ENCODE assay signal across 8 mouse cellular contexts in genomic region chr15:10872322-10872967, GRCm38 (mm10).
DNase-seq lines count a peak whose midpoint lies in the region; ATAC-seq and TF ChIP-seq lines count a peak whose summit lies in the region.

No protein-coding gene starts in this region.

- dilution Hi-C loops in CH12.LX (cut with MboI; ENCODE audit: extremely low pct_ligation_motif_present, extremely low pct_unique_long_range_greater_than_20kb, low sequenced_read_pairs): no loop called here

- peak; percentile 78 for TF ChIP-seq CTCF in gastrocnemius, adult 2 months (IDR thresholded peaks at IDR 0.05)
- peak; percentile 53 to 73; a peak in 3 of 4 replicates for TF ChIP-seq CTCF in CH12.LX (conservative IDR thresholded peaks at IDR 0.05 in 1 of 2, IDR thresholded peaks at IDR 0.05 in 1 of 2; ENCODE audit: low read depth in 2 of 2, low read length in 2 of 2)
- peak; percentile 72 for TF ChIP-seq CTCF in liver, postnatal 0 days (IDR thresholded peaks at IDR 0.05; ENCODE audit: low read depth)
- peak; percentile 76; the same call in 1 of the 2 replicates for TF ChIP-seq CTCF in small intestine, adult 2 months (IDR thresholded peaks at IDR 0.05; ENCODE audit: extremely low read depth, insufficient read length, insufficient replicate concordance, low read depth, low read length)

- H3K27ac ChIP-seq in gastrocnemius, adult 2 months: peak overlapping the region; percentile 48
- no peak overlapping the region for H3K27ac ChIP-seq in CH12.LX (ENCODE audit: insufficient read depth, low read depth)
- no peak overlapping the region for H3K27ac ChIP-seq in forebrain, embryonic 11.5 days (ENCODE audit: low read depth, low read length)
- H3K27ac ChIP-seq in liver, postnatal 0 days (ENCODE audit: low read depth): no peak overlapping the region
- H3K27ac ChIP-seq in small intestine, adult 2 months (ENCODE audit: insufficient read depth, low read depth, low read length): no peak overlapping the region

- intact Hi-C loops in gastrocnemius, adult 2 months (cut with DNase I): loop anchor here (2.0 to 5.0 kb wide), 4 partner anchors 158 to 385 kb away; partner anchors contain the start of genes Brix1, Rad1 and Rai14

- no peak overlapping the region for H3K9ac ChIP-seq in CH12.LX (ENCODE audit: insufficient read depth, low read depth)
- no peak overlapping the region for H3K9ac ChIP-seq in forebrain, embryonic 11.5 days (ENCODE audit: low read length)
- H3K9ac ChIP-seq in liver, postnatal 0 days (replicated peaks): no peak overlapping the region

- H3K36me3 ChIP-seq in CH12.LX (replicated peaks in 1 of 2; ENCODE audit: control insufficient read depth in 1 of 2, insufficient read depth in 1 of 2, low read length in 1 of 2): no peaks in the 10 kb centered on the region
- no peaks in the 10 kb centered on the region for H3K36me3 ChIP-seq in forebrain, embryonic 11.5 days (ENCODE audit: control insufficient read depth, insufficient read depth, low read length)
- H3K36me3 ChIP-seq in liver, postnatal 0 days (replicated peaks; ENCODE audit: insufficient read depth, low read length): no peaks in the 10 kb centered on the region
- H3K36me3 ChIP-seq in small intestine, adult 2 months (ENCODE audit: control insufficient read depth, insufficient read depth, low read length): no peaks in the 10 kb centered on the region

- H3K4me3 ChIP-seq in gastrocnemius, adult 2 months: peak overlapping the region; percentile 53
- no peak overlapping the region for H3K4me3 ChIP-seq in CH12.LX (replicated peaks in 1 of 3; ENCODE audit: low read depth in 2 of 3, low read length in 2 of 3, poor library complexity in 1 of 3)
- no peak overlapping the region for H3K4me3 ChIP-seq in forebrain, embryonic 11.5 days (ENCODE audit: low read depth, low read length)
- H3K4me3 ChIP-seq in liver, postnatal 0 days (ENCODE audit: low read depth, low read length): no peak overlapping the region
- H3K4me3 ChIP-seq in small intestine, adult 2 months (ENCODE audit: low read depth, low read length): no peak overlapping the region

- no peaks in the 10 kb centered on the region for H3K27me3 ChIP-seq in CH12.LX (replicated peaks)
- H3K27me3 ChIP-seq in forebrain, embryonic 11.5 days (ENCODE audit: control insufficient read depth, insufficient read depth, low read length): no peaks in the 10 kb centered on the region
- no peaks in the 10 kb centered on the region for H3K27me3 ChIP-seq in liver, postnatal 0 days (ENCODE audit: insufficient read depth, low read length)
- H3K27me3 ChIP-seq in small intestine, adult 2 months (ENCODE audit: control insufficient read depth, insufficient read depth, low read length): no peaks in the 10 kb centered on the region

- in situ Hi-C loops in CH12.LX (cut with MboI; ENCODE audit: low pct_ligation_motif_present, low pct_unique_long_range_greater_than_20kb, low sequenced_read_pairs): no loop called here

- no peaks in the 10 kb centered on the region for H3K79me2 ChIP-seq in CH12.LX (replicated peaks; ENCODE audit: control insufficient read depth, extremely low read depth, insufficient read depth, poor library complexity, severe bottlenecking)

- peaks cover 7 to 49% of the 10 kb centered on the region in 2 experiments for H3K4me1 ChIP-seq in CH12.LX (ENCODE audit: control insufficient read depth in 1 of 2, insufficient read depth in 2 of 2)
- no peaks in the 10 kb centered on the region for H3K4me1 ChIP-seq in forebrain, embryonic 11.5 days (replicated peaks; ENCODE audit: control insufficient read depth, insufficient read depth, low read length)
- H3K4me1 ChIP-seq in liver, postnatal 0 days (ENCODE audit: insufficient read depth): peaks cover 4% of the 10 kb centered on the region; the same call in 1 of the 2 replicates
- no peaks in the 10 kb centered on the region for H3K4me1 ChIP-seq in small intestine, adult 2 months (ENCODE audit: control insufficient read depth, insufficient read depth, insufficient read length, low read length)

- TF ChIP-seq RAD21 in CH12.LX (IDR thresholded peaks at IDR 0.05; ENCODE audit: low read depth, low read length): peak; percentile 74

- 31% methylated on average over 13 of the region's 13 CpGs for WGBS in forebrain, embryonic 11.5 days
- WGBS in liver, postnatal 0 days (ENCODE audit: insufficient replicate concordance): 12% methylated on average over 13 of the region's 13 CpGs
- WGBS in small intestine, adult 2 months: 11% methylated on average over 13 of the region's 13 CpGs

- TF ChIP-seq POLR2A in CH12.LX (IDR thresholded peaks at IDR 0.05; ENCODE audit: low read depth, low read length): no peak
- no peak for TF ChIP-seq POLR2A in small intestine, adult 2 months (IDR thresholded peaks at IDR 0.05; ENCODE audit: low read depth, low read length)

- H3K9me3 ChIP-seq in CH12.LX (replicated peaks; ENCODE audit: low read length): no peaks in the 10 kb centered on the region
- no peaks in the 10 kb centered on the region for H3K9me3 ChIP-seq in forebrain, embryonic 11.5 days (ENCODE audit: control insufficient read depth, low read length)
- no peaks in the 10 kb centered on the region for H3K9me3 ChIP-seq in liver, postnatal 0 days (ENCODE audit: low read length)

- H3K4me2 ChIP-seq in CH12.LX (ENCODE audit: insufficient read depth, low read depth, poor library complexity, severe bottlenecking): peak overlapping the region; percentile 51
- no peak overlapping the region for H3K4me2 ChIP-seq in forebrain, embryonic 11.5 days (ENCODE audit: low read depth, low read length, severe bottlenecking)
- H3K4me2 ChIP-seq in liver, postnatal 0 days (ENCODE audit: low read depth, low read length): 0 out of 2 replicates have a peak overlapping the region, but pooled peaks have one; percentile 23

- no peak for TF ChIP-seq EP300 in CH12.LX (IDR thresholded peaks at IDR 0.05; ENCODE audit: low read length)
- no peak for TF ChIP-seq EP300 in liver, postnatal 0 days (IDR thresholded peaks at IDR 0.05; ENCODE audit: low read depth)

- peak; percentile 59; the same call in 1 of the 2 replicates for ATAC-seq in forebrain, embryonic 11.5 days (replicated peaks; ENCODE audit: low FRiP score)
- no peak for ATAC-seq in liver, postnatal 0 days

- no peak for DNase-seq in gastrocnemius, adult 2 months
- no peak for DNase-seq in gastrocnemius, adult 18-20 months (ENCODE audit: low spot score)
- peak; percentile 56 for DNase-seq in CH12.LX (ENCODE audit: extremely low read depth)
- DNase-seq in forebrain, embryonic 11.5 days (ENCODE audit: low spot score): peak; percentile 55
- DNase-seq in liver, postnatal 0 days: peak; percentile 25
- no peak for DNase-seq in frontal cortex, postnatal 14 days (ENCODE audit: low spot score in 2 of 2)
- no peak for DNase-seq in right cerebral cortex, adult 18-20 months

TF ChIP-seq in CH12.LX, 34 proteins besides CTCF, POLR2A, EP300 and RAD21:
- 0 out of 2 replicates have a peak, but pooled peaks have one; percentile 42 for TF ChIP-seq MYC (IDR thresholded peaks at IDR 0.05; ENCODE audit: low read depth, low read length)
- TF ChIP-seq MXI1 (IDR thresholded peaks at IDR 0.05; ENCODE audit: low read depth, low read length): no peak
- TF ChIP-seq JUN (IDR thresholded peaks at IDR 0.05; ENCODE audit: insufficient read depth, low read depth, low read length): no peak
- TF ChIP-seq ZC3H11A (IDR thresholded peaks at IDR 0.05; ENCODE audit: low read depth, low read length): peak; percentile 2; the same call in 1 of the 2 replicates
- TF ChIP-seq MEF2A (IDR thresholded peaks at IDR 0.05; ENCODE audit: borderline replicate concordance, low read depth, low read length): no peak
- peak; percentile 53 for TF ChIP-seq SMC3 (IDR thresholded peaks at IDR 0.05; ENCODE audit: low read depth, low read length)

Comparison
In these comparisons a context has a peak if more than half of its experiments do, and no peak if none do; other contexts are left out.
1. DNase-seq: peak in CH12.LX (single experiment), forebrain, embryonic 11.5 days (single experiment) and liver, postnatal 0 days (single experiment); none in gastrocnemius, adult 2 months (single experiment), gastrocnemius, adult 18-20 months (single experiment), frontal cortex, postnatal 14 days (0 of 2) and right cerebral cortex, adult 18-20 months (single experiment).
2. Peak in every context shown above with its lines, with median percentiles within 50 percentile points of each other: CTCF ChIP-seq.